Mouse (Mus musculus): ENCODE data around the gene Tapt1. TPM values are rescaled to one million over a fixed set of nuclear protein-coding genes. Genes with fewer than 3 reads are reported as not detected.

The Tapt1 gene
- polyA plus RNA-seq, 1 experiment from 2014 or later, result 26.7 TPM

- Histone ChIP-seq H3K4me1 (replicated peaks) (no peaks in the 10 kb centered on the region; the same call in none of the 2 replicates), H3K9me3 (replicated peaks) (no peaks in the 10 kb centered on the region), H3K27me3 (no peaks in the 10 kb centered on the region), H3K27ac (no peak overlapping the region), H3K36me3 (no peaks in the 10 kb centered on the region), H3K9ac (no peak overlapping the region), H3K4me2 (no peak overlapping the region), H3K4me3 (replicated peaks) (no peak overlapping the region)
- no peak for ATAC-seq (ENCODE audit: low read depth)
- WGBS (ENCODE audit: insufficient replicate concordance), result 37% methylated on average over 4 of the region's 4 CpGs
- DNase-seq, result no peak
These were observed 26.0 kb upstream of the Tapt1 start for GRCm38 (mm10) chr5:44252395-44252794.

- no peak overlapping the region for H3K4me3 ChIP-seq (replicated peaks)
- whole genome bisulfite sequencing (ENCODE audit: insufficient replicate concordance), result 64% methylated on average over 5 of the region's 5 CpGs
- H3K4me2 ChIP-seq, result no peak overlapping the region
- no peak overlapping the region for H3K9ac ChIP-seq
- no peaks in the 10 kb centered on the region for H3K9me3 ChIP-seq (replicated peaks)
- ATAC-seq (ENCODE audit: low read depth) (no peak), DNase-seq (no peak)
- no peaks in the 10 kb centered on the region for H3K36me3 ChIP-seq
- H3K27me3 ChIP-seq, result peaks cover 11% of the 10 kb centered on the region; the same call in 1 of the 2 replicates
- no peak overlapping the region for H3K27ac ChIP-seq
- no peaks in the 10 kb centered on the region; the same call in none of the 2 replicates for H3K4me1 ChIP-seq (replicated peaks)
These were observed 24.0 kb upstream of the Tapt1 start for GRCm38 (mm10) chr5:44250211-44250955.

GRCm38 (mm10) chr5:44249363-44249762 is 22.9 kb upstream of the Tapt1 start:
- H3K4me2 ChIP-seq, result no peak overlapping the region
- H3K27ac ChIP-seq, result no peak overlapping the region
- peaks cover 12% of the 10 kb centered on the region; the same call in 1 of the 2 replicates for H3K27me3 ChIP-seq
- no peaks in the 10 kb centered on the region for H3K36me3 ChIP-seq
- DNase-seq (no peak), ATAC-seq (ENCODE audit: low read depth) (peak; percentile 55)
- no peaks in the 10 kb centered on the region; the same call in none of the 2 replicates for H3K4me1 ChIP-seq (replicated peaks)
- no peaks in the 10 kb centered on the region for H3K9me3 ChIP-seq (replicated peaks)
- H3K9ac ChIP-seq, result no peak overlapping the region
- H3K4me3 ChIP-seq (replicated peaks), result no peak overlapping the region
- 60% methylated on average over 6 of the region's 6 CpGs for WGBS (ENCODE audit: insufficient replicate concordance)

GRCm38 (mm10) chr5:44246493-44247217 is 20.2 kb upstream of the Tapt1 start:
- H3K9ac ChIP-seq, result no peak overlapping the region
- no peaks in the 10 kb centered on the region for H3K36me3 ChIP-seq
- H3K27ac ChIP-seq, result no peak overlapping the region
- H3K4me2 ChIP-seq, result no peak overlapping the region
- no peaks in the 10 kb centered on the region; the same call in 1 of the 2 replicates for H3K4me1 ChIP-seq (replicated peaks)
- WGBS (ENCODE audit: insufficient replicate concordance), result 35% methylated on average over 11 of the region's 11 CpGs
- no peak overlapping the region for H3K4me3 ChIP-seq (replicated peaks)
- ATAC-seq (ENCODE audit: low read depth) (no peak), DNase-seq (no peak)
- H3K9me3 ChIP-seq (replicated peaks), result no peaks in the 10 kb centered on the region
- H3K27me3 ChIP-seq, result peaks cover 17% of the 10 kb centered on the region; the same call in 1 of the 2 replicates

GRCm38 (mm10) chr5:44244894-44245423 is 18.5 kb upstream of the Tapt1 start:
- no peak for ATAC-seq (ENCODE audit: low read depth)
- WGBS (ENCODE audit: insufficient replicate concordance), result 48% methylated on average over 7 of the region's 7 CpGs
- H3K9me3 ChIP-seq (replicated peaks), result no peaks in the 10 kb centered on the region

GRCm38 (mm10) chr5:44242828-44243227 is 16.4 kb upstream of the Tapt1 start:
- ATAC-seq (ENCODE audit: low read depth) (no peak), DNase-seq (no peak)
- peaks cover 17% of the 10 kb centered on the region; the same call in 1 of the 2 replicates for H3K27me3 ChIP-seq
- no peak overlapping the region for H3K4me3 ChIP-seq (replicated peaks)
- WGBS (ENCODE audit: insufficient replicate concordance), result 60% methylated on average over 4 of the region's 4 CpGs
- H3K9ac ChIP-seq, result no peak overlapping the region
- H3K4me2 ChIP-seq, result no peak overlapping the region
- H3K36me3 ChIP-seq, result no peaks in the 10 kb centered on the region
- H3K27ac ChIP-seq, result no peak overlapping the region
- no peaks in the 10 kb centered on the region for H3K9me3 ChIP-seq (replicated peaks)
- H3K4me1 ChIP-seq (replicated peaks), result peaks cover 24% of the 10 kb centered on the region

More at GRCm38 (mm10) chr5:44244894-44245423, 18.5 kb upstream of the Tapt1 start:
- H3K4me1 ChIP-seq (replicated peaks), result peaks cover 5% of the 10 kb centered on the region
- DNase-seq, result no peak
- H3K4me3 ChIP-seq (replicated peaks), result no peak overlapping the region
- no peak overlapping the region for H3K27ac ChIP-seq
- peaks cover 17% of the 10 kb centered on the region; the same call in 1 of the 2 replicates for H3K27me3 ChIP-seq
- H3K4me2 ChIP-seq, result no peak overlapping the region
- no peak overlapping the region for H3K9ac ChIP-seq
- H3K36me3 ChIP-seq, result no peaks in the 10 kb centered on the region

GRCm38 (mm10) chr5:44241726-44242125 is 15.3 kb upstream of the Tapt1 start:
- ATAC-seq (ENCODE audit: low read depth), result no peak
- Histone ChIP-seq H3K27me3 (peaks cover 14% of the 10 kb centered on the region; the same call in 1 of the 2 replicates), H3K36me3 (no peaks in the 10 kb centered on the region), H3K4me1 (replicated peaks) (peaks cover 24% of the 10 kb centered on the region), H3K9me3 (replicated peaks) (no peaks in the 10 kb centered on the region), H3K4me2 (no peak overlapping the region), H3K27ac (no peak overlapping the region), H3K4me3 (replicated peaks) (no peak overlapping the region), H3K9ac (no peak overlapping the region)
- DNase-seq, result no peak
- WGBS (ENCODE audit: insufficient replicate concordance), result 77% methylated on average over 1 of the region's 1 CpGs

- Histone ChIP-seq H3K4me3 (replicated peaks) (no peak overlapping the region), H3K9ac (no peak overlapping the region), H3K27ac (no peak overlapping the region), H3K36me3 (0 out of 2 replicates have a peak, but pooled peaks cover 3% of the 10 kb centered on the region), H3K4me1 (replicated peaks) (peaks cover 24% of the 10 kb centered on the region), H3K4me2 (peak overlapping the region; percentile 8; the same call in 1 of the 2 replicates), H3K27me3 (0 out of 2 replicates have a peak, but pooled peaks cover 5% of the 10 kb centered on the region), H3K9me3 (replicated peaks) (no peaks in the 10 kb centered on the region)
- DNase-seq, result no peak
- peak; percentile 72 for ATAC-seq (ENCODE audit: low read depth)
- WGBS (ENCODE audit: insufficient replicate concordance), result 21% methylated on average over 7 of the region's 7 CpGs
These were observed 13.0 kb upstream of the Tapt1 start for GRCm38 (mm10) chr5:44239187-44240136.

GRCm38 (mm10) chr5:44238201-44238600 is 11.8 kb upstream of the Tapt1 start:
- ATAC-seq (ENCODE audit: low read depth) (no peak), DNase-seq (no peak)
- H3K27ac ChIP-seq, result no peak overlapping the region
- no peak overlapping the region for H3K9ac ChIP-seq
- H3K9me3 ChIP-seq (replicated peaks), result no peaks in the 10 kb centered on the region
- H3K4me2 ChIP-seq, result no peak overlapping the region
- H3K4me3 ChIP-seq (replicated peaks), result no peak overlapping the region
- no peaks in the 10 kb centered on the region for H3K27me3 ChIP-seq
- WGBS (ENCODE audit: insufficient replicate concordance), result 18% methylated on average over 7 of the region's 7 CpGs
- H3K4me1 ChIP-seq (replicated peaks), result peaks cover 24% of the 10 kb centered on the region
- 0 out of 2 replicates have a peak, but pooled peaks cover 3% of the 10 kb centered on the region for H3K36me3 ChIP-seq

GRCm38 (mm10) chr5:44234606-44235005 is 8.2 kb upstream of the Tapt1 start:
- H3K4me2 ChIP-seq, result no peak overlapping the region
- WGBS (ENCODE audit: insufficient replicate concordance), result 84% methylated on average over 7 of the region's 7 CpGs
- no peak overlapping the region for H3K9ac ChIP-seq
- H3K27ac ChIP-seq, result no peak overlapping the region
- no peaks in the 10 kb centered on the region for H3K27me3 ChIP-seq
- H3K4me3 ChIP-seq (replicated peaks), result no peak overlapping the region
- ATAC-seq (ENCODE audit: low read depth) (no peak), DNase-seq (no peak)
- 0 out of 2 replicates have a peak, but pooled peaks cover 3% of the 10 kb centered on the region for H3K36me3 ChIP-seq
- no peaks in the 10 kb centered on the region for H3K9me3 ChIP-seq (replicated peaks)
- peaks cover 15% of the 10 kb centered on the region for H3K4me1 ChIP-seq (replicated peaks)

All from liver, embryonic 13.5 days (tissue).